Mouse (Mus musculus) embryonic facial prominence, embryonic 12.5 days (tissue): ENCODE measurements at regions not wholly inside any gene's neighbourhood (a gene's known extent, or its start where the extent isn't known, plus 50 kb on each side); places are given as distances from the start of the nearest gene placed in this dataset.

Experiments used
- ATAC-seq: fragments of 200-750 bp; cut with Nextera tagmentation; 2 replicates; pipeline ENCODE4 v1.8.0; 2017; ENCODE audit not compliant: insufficient number of reproducible peaks, insufficient read depth, low FRiP score, low TSS enrichment
- H3K27ac ChIP-seq: fragments of 300-500 bp; sonication (generic); 2 replicates; pipeline ENCODE4 v1.5.1; 2016; ENCODE audit warnings: mild to moderate bottlenecking
- H3K27me3 ChIP-seq: fragments of 300-500 bp; sonication (generic); 2 replicates; pipeline ENCODE4 v1.6.1; 2016; ENCODE audit warnings: mild to moderate bottlenecking, moderate library complexity
- H3K36me3 ChIP-seq: fragments of 300-500 bp; sonication (generic); 2 replicates; pipeline ENCODE4 v1.6.1; 2016; ENCODE audit warnings: mild to moderate bottlenecking
- H3K4me1 ChIP-seq: fragments of 300-500 bp; sonication (generic); 2 replicates; pipeline ENCODE4 v1.6.1; 2016
- H3K4me2 ChIP-seq: fragments of 300-500 bp; sonication (generic); replicated peaks from 2 replicates; pipeline ENCODE4 v1.6.1; 2016; ENCODE audit warnings: mild to moderate bottlenecking, moderate library complexity
- H3K4me3 ChIP-seq: fragments of 300-500 bp; sonication (generic); 2 replicates; pipeline ENCODE4 v1.5.1; 2016; ENCODE audit warnings: mild to moderate bottlenecking
- H3K9ac ChIP-seq: fragments of 300-500 bp; sonication (generic); 2 replicates; pipeline ENCODE4 v1.6.1; 2016; ENCODE audit warnings: mild to moderate bottlenecking, moderate library complexity
- H3K9me3 ChIP-seq: fragments of 300-500 bp; sonication (generic); 2 replicates; pipeline ENCODE4 v1.6.1; 2016; ENCODE audit warnings: mild to moderate bottlenecking, moderate library complexity
- WGBS: fragments of 180-500 bp; shearing (Covaris S2); methylation state at CpG from one replicate; pipeline ENCODE4 v1.1.7; 2016; 5-methylcytosine and 5-hydroxymethylcytosine counted together

- H3K9ac ChIP-seq, result no peak overlapping the region
- no peaks in the 10 kb centered on the region for H3K36me3 ChIP-seq
- no peak overlapping the region for H3K4me2 ChIP-seq
- H3K4me3 ChIP-seq, result no peak overlapping the region
- no peaks in the 10 kb centered on the region for H3K4me1 ChIP-seq
- H3K9me3 ChIP-seq, result no peaks in the 10 kb centered on the region
- H3K27me3 ChIP-seq, result no peaks in the 10 kb centered on the region
- no peak for ATAC-seq
- H3K27ac ChIP-seq, result no peak overlapping the region
- WGBS, result 62% methylated on average over 2 of the region's 2 CpGs
Measured at GRCm38 (mm10) chr4:70709126-70709689, 174.4 kb upstream of the Megf9 start.

GRCm38 (mm10) chr4:70705128-70705752 lies 170.4 kb upstream of the Megf9 start:
- Histone ChIP-seq H3K4me3 (no peak overlapping the region), H3K4me2 (no peak overlapping the region), H3K9ac (no peak overlapping the region), H3K36me3 (no peaks in the 10 kb centered on the region), H3K9me3 (no peaks in the 10 kb centered on the region), H3K27me3 (no peaks in the 10 kb centered on the region), H3K4me1 (no peaks in the 10 kb centered on the region), H3K27ac (no peak overlapping the region)
- 61% methylated on average over 3 of the region's 3 CpGs for WGBS
- no peak for ATAC-seq

- Histone ChIP-seq H3K27ac (no peak overlapping the region), H3K4me2 (no peak overlapping the region), H3K9me3 (no peaks in the 10 kb centered on the region), H3K4me3 (no peak overlapping the region), H3K36me3 (no peaks in the 10 kb centered on the region), H3K27me3 (no peaks in the 10 kb centered on the region), H3K4me1 (no peaks in the 10 kb centered on the region), H3K9ac (no peak overlapping the region)
- ATAC-seq, result no peak
- WGBS, result 69% methylated on average over 1 of the region's 1 CpGs
Measured at GRCm38 (mm10) chr4:70700894-70701293, 166.1 kb upstream of the Megf9 start.

GRCm38 (mm10) chr4:70664181-70664580 lies 129.4 kb upstream of the Megf9 start:
- WGBS, result 83% methylated on average over 1 of the region's 1 CpGs
- H3K4me1 ChIP-seq, result no peaks in the 10 kb centered on the region
- H3K9ac ChIP-seq, result no peak overlapping the region
- H3K27ac ChIP-seq, result no peak overlapping the region
- no peaks in the 10 kb centered on the region for H3K9me3 ChIP-seq
- no peak for ATAC-seq
- no peak overlapping the region for H3K4me2 ChIP-seq
- no peak overlapping the region for H3K4me3 ChIP-seq
- H3K27me3 ChIP-seq, result no peaks in the 10 kb centered on the region
- H3K36me3 ChIP-seq, result no peaks in the 10 kb centered on the region

GRCm38 (mm10) chr4:70621431-70621837 lies 86.6 kb upstream of the Megf9 start:
- H3K36me3 ChIP-seq, result no peaks in the 10 kb centered on the region

GRCm38 (mm10) chr4:70619636-70620287 lies 85.0 kb upstream of the Megf9 start:
- WGBS, result 88% methylated on average over 8 of the region's 8 CpGs
- Histone ChIP-seq H3K27ac (no peak overlapping the region), H3K27me3 (no peaks in the 10 kb centered on the region), H3K36me3 (no peaks in the 10 kb centered on the region), H3K9ac (no peak overlapping the region), H3K9me3 (no peaks in the 10 kb centered on the region), H3K4me3 (no peak overlapping the region), H3K4me1 (no peaks in the 10 kb centered on the region), H3K4me2 (no peak overlapping the region)
- no peak for ATAC-seq

More at GRCm38 (mm10) chr4:70621431-70621837, 86.6 kb upstream of the Megf9 start:
- H3K4me3 ChIP-seq, result no peak overlapping the region
- H3K27me3 ChIP-seq, result no peaks in the 10 kb centered on the region
- no peak overlapping the region for H3K4me2 ChIP-seq
- no peak for ATAC-seq
- H3K9ac ChIP-seq, result no peak overlapping the region
- H3K9me3 ChIP-seq, result no peaks in the 10 kb centered on the region
- 57% methylated on average over 2 of the region's 2 CpGs for WGBS
- no peaks in the 10 kb centered on the region for H3K4me1 ChIP-seq
- no peak overlapping the region for H3K27ac ChIP-seq

GRCm38 (mm10) chr4:70615794-70616193 lies 81.0 kb upstream of the Megf9 start:
- Histone ChIP-seq H3K9ac (no peak overlapping the region), H3K4me1 (no peaks in the 10 kb centered on the region), H3K4me3 (no peak overlapping the region), H3K27ac (no peak overlapping the region), H3K27me3 (no peaks in the 10 kb centered on the region), H3K4me2 (no peak overlapping the region), H3K9me3 (no peaks in the 10 kb centered on the region), H3K36me3 (no peaks in the 10 kb centered on the region)
- no peak for ATAC-seq
- 49% methylated on average over 4 of the region's 4 CpGs for WGBS

- ATAC-seq, result peak; percentile 28; the same call in 1 of the 2 replicates
- Histone ChIP-seq H3K27ac (no peak overlapping the region), H3K36me3 (no peaks in the 10 kb centered on the region), H3K4me1 (no peaks in the 10 kb centered on the region), H3K9ac (no peak overlapping the region), H3K4me2 (no peak overlapping the region), H3K27me3 (no peaks in the 10 kb centered on the region), H3K4me3 (no peak overlapping the region), H3K9me3 (no peaks in the 10 kb centered on the region)
- WGBS, result 67% methylated on average over 5 of the region's 5 CpGs
Measured at GRCm38 (mm10) chr4:70614411-70614810, 79.6 kb upstream of the Megf9 start.

- Histone ChIP-seq H3K27me3 (peaks cover 4% of the 10 kb centered on the region; the same call in 1 of the 2 replicates), H3K36me3 (no peaks in the 10 kb centered on the region), H3K27ac (no peak overlapping the region), H3K9ac (no peak overlapping the region), H3K4me1 (no peaks in the 10 kb centered on the region), H3K4me3 (no peak overlapping the region), H3K4me2 (no peak overlapping the region), H3K9me3 (no peaks in the 10 kb centered on the region)
- no peak for ATAC-seq
- 19% methylated on average over 3 of the region's 3 CpGs for WGBS
Measured at GRCm38 (mm10) chr4:70603209-70603852, 68.5 kb upstream of the Megf9 start.

GRCm38 (mm10) chr4:70601301-70601700 lies 66.5 kb upstream of the Megf9 start:
- WGBS, result 14% methylated on average over 4 of the region's 4 CpGs

More at GRCm38 (mm10) chr4:70601301-70601700, 66.5 kb upstream of the Megf9 start:
- Histone ChIP-seq H3K9ac (no peak overlapping the region), H3K9me3 (no peaks in the 10 kb centered on the region), H3K27me3 (no peaks in the 10 kb centered on the region), H3K4me2 (no peak overlapping the region), H3K27ac (no peak overlapping the region), H3K4me3 (no peak overlapping the region), H3K4me1 (no peaks in the 10 kb centered on the region), H3K36me3 (no peaks in the 10 kb centered on the region)
- ATAC-seq, result no peak
